Comparison of ENCODE assay signal across 6 mouse cellular contexts in the genomic region with DNA sequence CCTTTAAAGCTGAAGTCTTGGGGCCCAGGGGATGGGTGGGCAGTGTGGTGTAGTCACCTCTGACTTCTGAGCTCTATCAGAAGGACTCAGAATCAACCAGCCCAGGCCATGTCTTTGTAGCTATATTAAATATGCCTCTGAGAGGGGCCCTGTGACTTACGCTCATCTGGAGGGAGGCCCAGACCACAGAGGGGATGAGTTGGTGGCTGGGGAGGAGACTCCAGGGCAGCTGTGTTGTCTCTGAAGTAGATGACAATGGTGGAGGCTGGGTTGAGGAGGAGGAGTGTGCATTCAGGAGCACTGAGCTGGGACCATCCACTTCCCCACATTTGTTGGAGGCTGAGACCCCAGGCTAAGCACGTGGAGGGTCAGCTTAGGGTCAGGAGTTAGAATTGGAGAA. TPM values are rescaled to one million over a fixed set of nuclear protein-coding genes. Genes with fewer than 3 reads are reported as not detected.
"Had no signal": no experiment of that assay in that cellular context is flagged by ENCODE, and none has a peak within 500 bp of the region (broad histone marks: within the 10 kb centered on the region; RNA-seq: fewer than 3 reads in every experiment).

No protein-coding gene starts in this region.

- H3K9ac ChIP-seq: limb, embryonic 12.5 days; liver, embryonic 13.5 days; liver, postnatal 0 days; lung, embryonic 15.5 days had no signal

- H3K4me3 ChIP-seq: lung, embryonic 15.5 days had no signal

- H3K9me3 ChIP-seq: limb, embryonic 12.5 days; liver, embryonic 13.5 days; lung, embryonic 15.5 days had no signal

- H3K27ac ChIP-seq: limb, embryonic 12.5 days; liver, embryonic 13.5 days; lung, embryonic 15.5 days; macrophage had no signal

- H3K36me3 ChIP-seq: liver, embryonic 13.5 days had no signal

RNA-seq across cellular contexts. Expression of a gene that starts 7.9 kb away (rescaled TPM):
- polyA plus RNA-seq: liver, postnatal 0 days; macrophage; thymus, postnatal 0 days had no signal

RNA-seq across cellular contexts. Expression of a gene that starts 27.8 kb away (rescaled TPM):
- polyA plus RNA-seq: liver, postnatal 0 days; macrophage had no signal
